Mouse (Mus musculus) kidney, embryonic 14.5 days (tissue): ENCODE measurements at regions not wholly inside any gene's neighbourhood (a gene's known extent, or its start where the extent isn't known, plus 50 kb on each side); places are given as distances from the start of the nearest gene placed in this dataset.

Experiments
- ATAC-seq: fragments of 200-750 bp; cut with Nextera tagmentation; 2 replicates; pipeline ENCODE4 v1.8.0; 2017; ENCODE audit warnings: moderate number of reproducible peaks, mild to moderate bottlenecking, moderate TSS enrichment, moderate library complexity; ENCODE audit not compliant: low FRiP score, low TSS enrichment
- H3K27ac ChIP-seq: fragments of 300-500 bp; sonication (generic); 2 replicates; pipeline ENCODE4 v1.5.1; 2014; ENCODE audit warnings: low read depth, mild to moderate bottlenecking, low read length, moderate library complexity, mixed read lengths
- H3K27me3 ChIP-seq: fragments of 300-500 bp; sonication (generic); 2 replicates; pipeline ENCODE4 v1.6.1; 2014; ENCODE audit warnings: mild to moderate bottlenecking, low read length; ENCODE audit not compliant: control insufficient read depth, insufficient read depth
- H3K36me3 ChIP-seq: fragments of 300-500 bp; sonication (generic); 2 replicates; pipeline ENCODE4 v1.6.1; 2014; ENCODE audit warnings: low read length, mixed read lengths; ENCODE audit not compliant: control insufficient read depth, insufficient read depth
- H3K4me1 ChIP-seq: fragments of 300-500 bp; sonication (generic); 2 replicates; pipeline ENCODE4 v1.6.1; 2014; ENCODE audit warnings: low read length, mixed read lengths; ENCODE audit not compliant: control insufficient read depth, insufficient read depth
- H3K4me2 ChIP-seq: fragments of 300-500 bp; sonication (generic); replicated peaks from 2 replicates; pipeline ENCODE4 v1.6.1; 2014; ENCODE audit warnings: low read depth, mild to moderate bottlenecking, low read length
- H3K4me3 ChIP-seq: fragments of 300-500 bp; sonication (generic); 2 replicates; pipeline ENCODE4 v1.5.1; 2014; ENCODE audit warnings: mild to moderate bottlenecking, low read length
- H3K9ac ChIP-seq: fragments of 300-500 bp; sonication (generic); 2 replicates; pipeline ENCODE4 v1.6.1; 2014; ENCODE audit warnings: low read depth, mild to moderate bottlenecking, low read length, moderate library complexity
- H3K9me3 ChIP-seq: fragments of 300-500 bp; sonication (generic); 2 replicates; pipeline ENCODE4 v1.6.1; 2016; ENCODE audit warnings: low read length; ENCODE audit not compliant: control insufficient read depth
- WGBS: fragments of 180-500 bp; shearing (Covaris S2); extraction: QIAGEN DNeasy Blood & Tissue Kit; methylation state at CpG from one replicate; pipeline ENCODE4 v1.1.7; 2014; 5-methylcytosine and 5-hydroxymethylcytosine counted together

DNA sequence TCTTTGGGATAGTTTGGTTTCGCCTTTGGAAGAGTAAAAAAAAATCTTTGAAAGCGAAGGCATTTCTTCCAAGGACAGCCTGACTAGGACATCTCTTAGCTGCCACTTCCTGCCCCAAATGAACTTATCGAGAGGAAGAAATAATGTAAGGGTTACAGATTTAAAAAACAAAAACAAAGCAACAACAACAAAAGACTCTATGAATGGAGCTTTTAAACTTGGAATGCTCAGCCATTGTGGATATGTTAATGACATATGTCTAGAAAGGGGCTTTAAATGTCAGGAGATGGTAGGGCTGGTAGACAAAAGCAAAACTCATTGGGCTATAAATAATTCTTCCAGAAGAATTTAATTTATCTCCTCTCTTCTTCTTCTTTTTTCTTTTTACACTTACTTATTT is 2041.7 kb downstream of the A830018L16Rik start:
- H3K4me1 ChIP-seq = no peaks in the 10 kb centered on the region
- no peaks in the 10 kb centered on the region for H3K36me3 ChIP-seq
- no peaks in the 10 kb centered on the region for H3K27me3 ChIP-seq
- no peak overlapping the region for H3K27ac ChIP-seq
- no peak overlapping the region for H3K4me2 ChIP-seq
- no peaks in the 10 kb centered on the region for H3K9me3 ChIP-seq
- ATAC-seq = no peak
- H3K4me3 ChIP-seq = no peak overlapping the region
- H3K9ac ChIP-seq = no peak overlapping the region
- WGBS = 91% methylated on average over 3 of the region's 3 CpGs

DNA sequence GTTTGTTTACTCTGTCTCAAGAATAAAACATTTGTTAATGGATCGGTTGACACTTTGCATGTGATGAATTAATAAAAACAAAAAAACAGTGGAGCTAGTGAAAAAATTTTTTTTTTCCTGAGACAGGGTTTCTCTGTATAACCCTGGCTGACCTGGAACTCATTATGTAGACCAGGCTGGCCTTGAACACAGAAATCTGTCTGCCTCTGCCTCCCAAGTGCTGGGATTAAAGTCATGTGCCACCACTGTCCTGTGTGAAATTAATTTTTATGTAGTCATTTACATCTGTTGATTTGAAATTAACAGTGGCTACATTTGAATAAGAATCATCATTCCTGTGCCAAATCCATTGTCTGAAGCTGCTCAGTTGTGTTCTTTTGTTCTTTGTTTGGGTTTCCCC is 2050.4 kb downstream of the A830018L16Rik start:
- WGBS = 91% methylated on average over 1 of the region's 1 CpGs
- H3K27me3 ChIP-seq = no peaks in the 10 kb centered on the region

DNA sequence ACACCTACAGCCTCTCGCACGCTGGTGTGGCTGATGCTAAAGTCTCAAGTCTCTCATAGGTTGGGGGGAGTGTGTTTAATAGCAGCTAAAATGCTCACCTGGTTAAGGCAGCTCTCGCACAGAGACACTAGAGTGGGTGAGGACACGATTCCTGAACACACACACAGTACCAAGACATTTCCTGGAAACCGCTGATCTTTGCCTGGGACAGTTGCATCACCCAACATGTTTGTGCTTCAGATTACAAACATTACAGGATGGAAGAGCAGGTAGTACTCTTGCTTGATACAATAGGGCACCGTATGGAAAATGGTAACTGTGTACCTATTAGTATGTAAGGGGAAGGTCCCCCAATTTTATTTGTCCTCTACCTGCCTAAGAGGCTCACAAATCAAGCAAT is 2053.3 kb downstream of the A830018L16Rik start:
- ATAC-seq = no peak
- H3K9ac ChIP-seq = no peak overlapping the region
- peaks cover under 1% of the 10 kb centered on the region; the same call in 1 of the 2 replicates for H3K9me3 ChIP-seq
- no peaks in the 10 kb centered on the region for H3K36me3 ChIP-seq
- H3K4me2 ChIP-seq = no peak overlapping the region
- no peaks in the 10 kb centered on the region for H3K4me1 ChIP-seq
- H3K27ac ChIP-seq = no peak overlapping the region
- H3K27me3 ChIP-seq = no peaks in the 10 kb centered on the region
- H3K4me3 ChIP-seq = no peak overlapping the region
- 76% methylated on average over 6 of the region's 6 CpGs for WGBS

More for the DNA sequence above, 2050.4 kb downstream of the A830018L16Rik start:
- H3K4me1 ChIP-seq = no peaks in the 10 kb centered on the region
- ATAC-seq = no peak
- H3K9ac ChIP-seq = no peak overlapping the region
- H3K4me2 ChIP-seq = no peak overlapping the region
- H3K36me3 ChIP-seq = no peaks in the 10 kb centered on the region
- no peak overlapping the region for H3K4me3 ChIP-seq
- H3K27ac ChIP-seq = no peak overlapping the region
- peaks cover 6% of the 10 kb centered on the region; the same call in 1 of the 2 replicates for H3K9me3 ChIP-seq

DNA sequence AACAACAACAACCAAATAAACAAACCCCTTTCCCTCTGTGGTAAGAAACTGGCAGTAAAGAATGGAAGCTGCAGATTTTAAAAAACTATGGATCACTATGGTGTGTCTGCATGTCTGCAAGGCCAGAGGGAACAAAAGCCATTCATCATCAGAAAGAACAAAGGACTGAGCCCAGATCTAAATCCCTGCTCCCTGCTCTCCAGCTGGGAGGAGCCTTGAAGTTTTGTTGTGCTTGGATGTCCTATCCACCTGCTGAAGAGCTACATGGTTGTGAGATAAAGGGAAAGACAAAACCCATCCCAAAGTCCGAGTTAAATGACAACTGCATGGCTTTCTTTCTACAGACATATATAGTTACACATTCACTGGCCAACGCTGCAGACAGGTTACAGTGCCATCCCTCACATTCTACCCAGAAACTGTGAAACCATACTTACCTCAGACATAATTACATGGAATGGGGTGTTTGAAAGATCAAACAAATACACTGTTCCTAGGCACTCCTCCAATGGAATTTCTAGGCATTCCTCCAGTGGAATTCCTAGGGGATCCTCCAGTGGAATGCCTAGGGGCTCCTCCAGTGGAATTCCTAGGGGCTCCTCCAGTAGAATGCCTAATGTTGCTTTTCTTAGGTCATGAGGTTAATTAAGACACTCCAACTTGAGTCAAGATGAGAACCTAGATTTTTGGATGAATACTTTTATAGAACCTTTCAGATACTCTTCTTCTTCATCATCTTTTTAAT is 2054.2 kb downstream of the A830018L16Rik start:
- peak; percentile 78; the same call in 1 of the 2 replicates for ATAC-seq
- Histone ChIP-seq H3K9ac (no peak overlapping the region), H3K27ac (no peak overlapping the region), H3K4me1 (no peaks in the 10 kb centered on the region), H3K36me3 (no peaks in the 10 kb centered on the region), H3K4me3 (no peak overlapping the region), H3K9me3 (no peaks in the 10 kb centered on the region), H3K27me3 (no peaks in the 10 kb centered on the region), H3K4me2 (no peak overlapping the region)
- 42% methylated on average over 2 of the region's 2 CpGs for WGBS

DNA sequence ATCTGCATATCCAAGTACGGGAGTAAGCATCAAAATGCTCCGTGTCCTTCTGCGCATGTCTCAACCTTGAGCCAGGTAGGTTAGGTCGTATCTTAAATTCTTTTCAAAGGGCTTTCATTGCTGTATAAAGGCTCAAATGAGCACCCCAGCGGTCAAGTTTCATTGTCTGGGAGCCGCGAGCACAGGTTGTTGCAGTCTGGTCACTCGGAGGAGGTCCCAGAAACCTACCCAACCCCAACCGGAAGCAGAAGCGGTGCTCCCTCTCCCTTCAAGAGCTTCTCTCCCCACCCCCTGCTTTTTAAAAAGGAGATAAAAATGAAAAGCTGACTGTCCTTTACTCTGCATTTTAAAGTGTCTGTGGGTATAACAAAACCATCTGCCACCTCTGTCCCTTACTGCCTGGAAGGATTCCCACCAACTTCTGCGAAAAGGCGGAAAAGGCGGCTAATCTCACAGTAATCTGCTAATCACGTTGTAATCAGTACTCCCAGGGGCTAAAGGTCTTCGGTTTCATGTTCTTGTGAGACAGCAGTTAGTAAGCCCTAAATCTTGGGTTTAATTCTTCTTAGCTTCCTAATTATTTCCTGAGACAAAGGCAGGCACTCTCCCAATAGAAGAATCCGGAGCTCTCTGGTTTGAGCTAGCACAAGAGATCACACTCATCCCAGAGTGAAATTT is 2081.0 kb downstream of the A830018L16Rik start:
- Histone ChIP-seq H3K36me3 (no peaks in the 10 kb centered on the region), H3K4me2 (peak overlapping the region; percentile 36), H3K9ac (no peak overlapping the region), H3K9me3 (no peaks in the 10 kb centered on the region), H3K27me3 (no peaks in the 10 kb centered on the region), H3K27ac (no peak overlapping the region), H3K4me1 (no peaks in the 10 kb centered on the region), H3K4me3 (peak overlapping the region; percentile 19; the same call in 1 of the 2 replicates)
- WGBS = 10% methylated on average over 16 of the region's 16 CpGs
- 0 out of 2 replicates have a peak, but pooled peaks have one; percentile 57 for ATAC-seq

DNA sequence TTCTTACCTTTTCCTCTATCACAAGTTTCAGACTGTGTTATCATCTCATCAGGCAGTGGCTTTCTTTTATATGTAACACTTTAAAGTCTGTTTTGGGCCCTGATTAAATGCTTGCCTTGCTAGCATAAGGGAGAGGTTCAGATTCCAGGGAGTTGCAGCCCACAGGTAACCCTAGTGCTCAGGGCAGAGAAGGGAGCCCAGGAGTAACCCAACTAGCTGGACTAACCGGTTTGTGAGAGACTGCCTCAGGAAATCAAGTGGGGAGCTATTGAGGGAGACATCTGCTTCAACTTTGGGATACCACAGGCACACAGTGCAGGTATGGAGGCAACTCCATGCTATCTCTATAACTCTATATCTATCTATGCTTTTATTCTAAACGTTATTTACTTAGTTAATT is 2082.5 kb downstream of the A830018L16Rik start:
- Histone ChIP-seq H3K4me3 (no peak overlapping the region), H3K27me3 (no peaks in the 10 kb centered on the region), H3K9me3 (no peaks in the 10 kb centered on the region), H3K4me2 (no peak overlapping the region), H3K4me1 (no peaks in the 10 kb centered on the region), H3K9ac (no peak overlapping the region), H3K36me3 (no peaks in the 10 kb centered on the region), H3K27ac (no peak overlapping the region)
- WGBS = 22% methylated on average over 2 of the region's 2 CpGs
- ATAC-seq = no peak

DNA sequence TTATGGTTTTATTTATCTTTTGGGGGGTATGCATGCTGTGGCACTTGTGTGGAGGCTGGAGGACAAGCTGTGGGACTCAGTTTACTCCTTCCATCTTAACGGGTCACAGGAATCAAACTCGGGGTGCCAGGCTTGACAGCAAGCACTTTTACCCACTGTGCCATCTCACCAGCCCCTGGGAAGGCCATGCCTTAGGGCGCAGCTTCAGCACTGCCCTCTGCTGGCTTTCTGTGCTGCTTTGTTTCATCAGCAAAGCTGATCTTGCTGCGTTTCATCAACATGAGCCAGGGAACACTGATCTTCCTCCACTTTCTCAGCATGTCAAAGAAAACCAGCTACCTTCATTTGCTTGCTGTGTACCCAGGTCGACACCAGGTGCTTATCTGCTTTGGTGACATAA is 2086.6 kb downstream of the A830018L16Rik start:
- no peak for ATAC-seq
- 29% methylated on average over 5 of the region's 5 CpGs for WGBS
- Histone ChIP-seq H3K27ac (no peak overlapping the region), H3K4me2 (no peak overlapping the region), H3K4me1 (no peaks in the 10 kb centered on the region), H3K9ac (no peak overlapping the region), H3K27me3 (no peaks in the 10 kb centered on the region), H3K36me3 (no peaks in the 10 kb centered on the region), H3K9me3 (no peaks in the 10 kb centered on the region), H3K4me3 (no peak overlapping the region)

DNA sequence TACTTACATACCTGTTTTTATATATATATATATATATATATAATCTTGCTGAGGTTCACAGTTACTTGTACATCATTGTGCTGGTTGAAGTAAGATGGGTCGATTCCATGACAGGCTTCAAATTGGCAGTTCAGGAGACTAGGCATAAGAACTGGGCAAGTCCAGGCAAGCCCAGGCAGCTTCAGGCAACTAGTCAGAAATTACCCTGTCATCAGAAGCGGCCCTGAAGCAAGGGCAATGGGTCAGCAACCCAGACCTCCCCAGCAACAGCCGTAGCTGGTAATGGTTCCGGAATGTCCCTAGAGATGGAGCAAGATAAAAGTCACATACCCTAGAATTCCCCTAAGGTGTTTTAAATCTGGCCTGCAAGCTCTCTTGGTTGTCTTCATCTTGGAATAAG is 2088.0 kb downstream of the A830018L16Rik start:
- Histone ChIP-seq H3K9me3 (no peaks in the 10 kb centered on the region), H3K4me3 (no peak overlapping the region), H3K36me3 (no peaks in the 10 kb centered on the region), H3K27ac (no peak overlapping the region), H3K4me1 (no peaks in the 10 kb centered on the region), H3K27me3 (no peaks in the 10 kb centered on the region), H3K9ac (no peak overlapping the region), H3K4me2 (no peak overlapping the region)
- ATAC-seq = no peak
- WGBS = 64% methylated on average over 4 of the region's 4 CpGs

DNA sequence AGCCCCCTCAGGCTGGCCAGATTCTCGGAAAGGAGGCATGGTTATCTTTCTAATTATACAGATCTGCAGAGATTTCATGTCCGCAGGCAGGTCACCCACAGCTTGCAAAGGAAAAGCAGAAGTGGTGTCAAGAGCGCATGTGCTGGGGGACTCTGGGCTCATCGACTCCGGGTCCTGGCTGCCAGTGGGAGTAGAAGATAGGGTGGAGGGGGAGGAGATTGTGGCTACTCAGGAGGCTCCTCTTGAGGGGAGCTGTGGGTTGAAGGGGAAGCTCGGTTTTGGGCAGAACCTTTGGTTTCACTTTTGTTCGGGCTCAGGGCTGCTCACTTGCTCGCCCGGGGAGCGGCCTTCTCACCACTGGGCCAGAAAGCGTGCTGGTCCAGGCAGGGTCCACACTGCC is 2099.9 kb downstream of the A830018L16Rik start:
- Histone ChIP-seq H3K9ac (no peak overlapping the region), H3K4me2 (no peak overlapping the region), H3K27me3 (no peaks in the 10 kb centered on the region), H3K9me3 (peaks cover 6% of the 10 kb centered on the region; the same call in 1 of the 2 replicates), H3K4me3 (no peak overlapping the region), H3K36me3 (no peaks in the 10 kb centered on the region), H3K4me1 (no peaks in the 10 kb centered on the region), H3K27ac (no peak overlapping the region)
- no peak for ATAC-seq
- WGBS = 96% methylated on average over 11 of the region's 11 CpGs
